Mouse (Mus musculus) kidney, adult 2 months (tissue): ENCODE results near the gene Pdzrn3. TPM values are rescaled to one million over a fixed set of nuclear protein-coding genes. Genes with fewer than 3 reads are reported as not detected.

Source experiments
- DNase-seq: peaks from one replicate; pipeline ENCODE4 v3.0.0; 2021
- H3K27ac ChIP-seq: fragments of 200-500 bp; 2 replicates; pipeline ENCODE4 v1.5.1; 2012; ENCODE audit warnings: low read depth, low read length, control low read depth, inconsistent platforms; ENCODE audit not compliant: insufficient read depth
- H3K27me3 ChIP-seq: fragments of 200-500 bp; replicated peaks from 2 replicates; pipeline ENCODE4 v1.6.1; 2012; ENCODE audit warnings: mild to moderate bottlenecking, moderate library complexity, low read length, inconsistent platforms; ENCODE audit not compliant: control insufficient read depth, insufficient read depth
- H3K36me3 ChIP-seq: fragments of 200-500 bp; 2 replicates; pipeline ENCODE4 v1.6.1; 2012; ENCODE audit warnings: mild to moderate bottlenecking, moderate library complexity, low read length, inconsistent platforms; ENCODE audit not compliant: control insufficient read depth, insufficient read depth
- H3K4me1 ChIP-seq: fragments of 200-500 bp; 2 replicates; pipeline ENCODE4 v1.6.1; 2011; ENCODE audit warnings: low read length; ENCODE audit not compliant: control insufficient read depth, insufficient read depth
- H3K4me3 ChIP-seq: fragments of 200-500 bp; 2 replicates; pipeline ENCODE4 v1.5.1; 2011; ENCODE audit warnings: mild to moderate bottlenecking, low read depth, low read length, control low read depth; ENCODE audit not compliant: insufficient read depth
- CTCF ChIP-seq: fragments of 200-500 bp; conservative IDR thresholded peaks from 2 replicates; pipeline ENCODE4 v1.5.1; 2011; ENCODE audit warnings: low read depth, mild to moderate bottlenecking, control low read depth, low read length, moderate library complexity, mixed read lengths; ENCODE audit not compliant: insufficient read depth, insufficient read length
- POLR2A ChIP-seq: fragments of 200-500 bp; IDR thresholded peaks from one replicate; pipeline ENCODE4 v1.6.1; 2011; ENCODE audit warnings: low read depth, low read length, control low read depth
- WGBS: fragments of 180-500 bp; shearing (Covaris S2); methylation state at CpG from one replicate; pipeline ENCODE4 v1.1.7; 2018; 5-methylcytosine and 5-hydroxymethylcytosine counted together
- polyA plus RNA-seq: library from polyadenylated mRNA; depleted of rRNA; stranded (reverse); fragments of >200 nt; gene quantifications from 2 replicates; pipeline ENCODE4 v1.2.3, GENCODE M21; 2012

Pdzrn3 gene
- polyA plus RNA-seq, 1 experiment, result 11.9 TPM

DNA sequence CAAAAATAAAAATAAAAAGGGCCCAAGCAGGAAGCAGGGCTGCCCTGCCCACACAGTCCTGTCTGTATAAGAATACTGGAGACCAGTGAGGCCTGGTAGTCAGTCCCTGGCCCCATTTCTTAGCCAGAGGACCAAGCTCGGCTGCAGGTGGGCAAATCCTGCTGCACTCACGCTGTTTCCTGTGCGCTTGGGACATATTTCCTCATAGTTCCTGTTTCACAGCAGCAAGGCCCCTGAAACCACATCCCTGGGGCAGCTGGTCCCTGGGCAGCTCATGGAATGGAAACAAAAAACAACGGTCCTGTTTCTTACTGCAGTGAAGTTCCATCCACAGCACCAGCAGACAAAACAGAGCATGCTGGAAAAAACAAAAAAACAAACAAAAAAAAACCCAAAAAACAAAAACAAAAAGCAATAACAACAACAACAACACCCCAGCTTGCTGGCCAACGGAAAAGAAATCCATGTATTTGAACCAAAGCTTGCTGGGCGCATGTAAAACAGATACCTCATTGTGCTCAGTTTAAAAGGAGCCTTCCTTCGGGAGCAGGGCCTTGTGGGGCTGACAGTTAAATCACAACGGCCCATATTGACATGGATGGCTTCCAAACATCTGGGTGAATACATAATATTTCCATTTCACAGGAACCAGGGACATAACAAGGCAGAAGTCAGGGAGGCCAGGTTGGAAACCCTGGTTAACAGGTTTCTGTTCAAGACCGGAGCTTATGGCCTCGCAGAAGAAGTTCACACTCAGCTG, 108.2 kb downstream of the Pdzrn3 start:
- no peaks in the 10 kb centered on the region for H3K36me3 ChIP-seq
- no peaks in the 10 kb centered on the region for H3K27me3 ChIP-seq
- TF ChIP-seq POLR2A (no peak), CTCF (no peak)
- DNase-seq, result no peak
- no peak overlapping the region for H3K27ac ChIP-seq
- 72% methylated on average over 10 of the region's 10 CpGs for WGBS
- H3K4me3 ChIP-seq, result no peak overlapping the region
- peaks cover 21% of the 10 kb centered on the region; the same call in 1 of the 2 replicates for H3K4me1 ChIP-seq

DNA sequence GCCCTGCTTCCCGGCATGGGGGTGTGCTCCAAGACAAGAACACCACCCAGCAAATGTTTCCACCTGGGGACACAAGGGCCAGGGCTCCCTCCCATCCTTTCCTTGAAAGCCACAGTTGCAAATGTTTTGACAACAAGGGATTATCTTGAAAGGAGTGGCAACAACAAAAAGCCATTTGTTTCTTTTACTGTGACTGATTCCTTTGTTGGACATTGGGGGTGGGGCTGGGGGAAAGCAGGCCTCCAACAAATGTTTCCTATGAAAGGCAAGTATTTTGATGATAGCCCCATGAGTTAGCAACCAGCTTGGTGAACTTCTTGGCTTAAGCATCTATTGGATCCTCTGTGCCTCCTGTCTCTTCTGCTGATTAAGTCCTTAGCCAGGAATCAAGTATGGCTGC, 109.4 kb downstream of the Pdzrn3 start:
- Histone ChIP-seq H3K27ac (no peak overlapping the region), H3K4me3 (no peak overlapping the region), H3K4me1 (peaks cover 21% of the 10 kb centered on the region; the same call in 1 of the 2 replicates), H3K27me3 (no peaks in the 10 kb centered on the region), H3K36me3 (no peaks in the 10 kb centered on the region)
- WGBS, result 94% methylated on average over 1 of the region's 1 CpGs
- no peak for DNase-seq
- no peak for TF ChIP-seq CTCF
- TF ChIP-seq POLR2A, result no peak

- TF ChIP-seq CTCF, result peak; percentile 76
- TF ChIP-seq POLR2A, result no peak
Measured at GRCm38 (mm10) chr6:101266787-101267186, 110.9 kb downstream of the Pdzrn3 start.

GRCm38 (mm10) chr6:101263544-101263943, 114.2 kb downstream of the Pdzrn3 start:
- no peak overlapping the region for H3K27ac ChIP-seq

More at GRCm38 (mm10) chr6:101266787-101267186, 110.9 kb downstream of the Pdzrn3 start:
- no peaks in the 10 kb centered on the region for H3K36me3 ChIP-seq
- no peak overlapping the region for H3K4me3 ChIP-seq
- no peak overlapping the region for H3K27ac ChIP-seq
- peaks cover 17% of the 10 kb centered on the region; the same call in 1 of the 2 replicates for H3K4me1 ChIP-seq
- H3K27me3 ChIP-seq, result no peaks in the 10 kb centered on the region
- peak; percentile 86 for DNase-seq
- WGBS, result 26% methylated on average over 1 of the region's 1 CpGs

DNA sequence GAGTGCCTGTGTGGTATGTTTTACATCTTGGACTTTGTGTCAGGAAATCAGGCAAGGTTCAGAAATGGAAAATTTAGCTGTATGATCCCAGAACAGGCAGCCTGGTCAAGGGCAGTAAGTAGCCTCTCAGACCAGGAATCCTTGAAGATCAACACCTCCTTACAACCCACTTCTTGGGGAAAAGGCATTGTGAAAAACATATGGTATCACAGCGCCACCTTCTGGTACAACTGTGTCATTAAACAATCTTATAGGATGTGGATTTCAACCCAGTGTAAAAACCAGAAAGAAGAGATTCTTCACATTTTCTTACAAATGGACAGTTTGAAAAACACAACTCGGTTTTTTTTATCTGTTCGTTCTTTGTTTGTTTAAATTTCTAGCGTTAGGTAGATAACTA, 116.2 kb downstream of the Pdzrn3 start:
- Histone ChIP-seq H3K4me3 (no peak overlapping the region), H3K4me1 (0 out of 2 replicates have a peak, but pooled peaks cover 3% of the 10 kb centered on the region), H3K27ac (no peak overlapping the region), H3K36me3 (no peaks in the 10 kb centered on the region), H3K27me3 (no peaks in the 10 kb centered on the region)
- DNase-seq, result peak; percentile 25
- 9% methylated on average over 4 of the region's 4 CpGs for WGBS
- TF ChIP-seq POLR2A (no peak), CTCF (peak; percentile 27; the same call in 1 of the 2 replicates)

More at GRCm38 (mm10) chr6:101263544-101263943, 114.2 kb downstream of the Pdzrn3 start:
- no peaks in the 10 kb centered on the region for H3K36me3 ChIP-seq
- no peak for TF ChIP-seq CTCF
- TF ChIP-seq POLR2A, result no peak
- no peak for DNase-seq
- 0 out of 2 replicates have a peak, but pooled peaks cover 8% of the 10 kb centered on the region for H3K4me1 ChIP-seq
- WGBS, result 55% methylated on average over 4 of the region's 4 CpGs
- no peak overlapping the region for H3K4me3 ChIP-seq
- no peaks in the 10 kb centered on the region for H3K27me3 ChIP-seq

DNA sequence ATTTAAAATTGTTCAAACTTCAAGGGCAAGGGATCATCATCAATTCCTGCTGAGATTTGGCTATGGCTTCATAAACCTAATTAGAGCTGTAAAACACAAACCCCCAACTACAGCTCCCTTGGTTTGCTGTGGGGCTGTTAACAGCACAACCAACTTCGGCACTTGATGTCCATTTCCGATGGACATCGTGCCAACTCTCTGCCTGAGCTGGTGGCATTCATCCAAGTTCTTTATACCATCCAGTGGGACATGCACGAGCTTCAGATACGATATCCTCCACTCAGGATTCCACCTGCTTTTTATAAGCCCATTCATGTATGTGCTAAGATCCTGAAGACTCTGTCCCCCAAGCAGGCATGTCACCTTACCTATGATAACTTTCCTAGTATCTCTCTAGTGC, 118.3 kb downstream of the Pdzrn3 start:
- DNase-seq, result peak; percentile 42
- no peaks in the 10 kb centered on the region for H3K4me1 ChIP-seq
- H3K27me3 ChIP-seq, result no peaks in the 10 kb centered on the region
- no peak overlapping the region for H3K27ac ChIP-seq
- WGBS, result 49% methylated on average over 5 of the region's 5 CpGs
- TF ChIP-seq POLR2A (no peak), CTCF (no peak)
- no peaks in the 10 kb centered on the region for H3K36me3 ChIP-seq
- H3K4me3 ChIP-seq, result no peak overlapping the region

- Histone ChIP-seq H3K27ac (no peak overlapping the region), H3K4me3 (no peak overlapping the region), H3K27me3 (no peaks in the 10 kb centered on the region), H3K4me1 (no peaks in the 10 kb centered on the region), H3K36me3 (no peaks in the 10 kb centered on the region)
- no peak for DNase-seq
- 90% methylated on average over 6 of the region's 6 CpGs for WGBS
- TF ChIP-seq POLR2A, result no peak
- no peak for TF ChIP-seq CTCF
Measured at GRCm38 (mm10) chr6:101257418-101257817, 120.3 kb downstream of the Pdzrn3 start.
